Mouse (Mus musculus): ENCODE results near the gene Msi1.

DNA sequence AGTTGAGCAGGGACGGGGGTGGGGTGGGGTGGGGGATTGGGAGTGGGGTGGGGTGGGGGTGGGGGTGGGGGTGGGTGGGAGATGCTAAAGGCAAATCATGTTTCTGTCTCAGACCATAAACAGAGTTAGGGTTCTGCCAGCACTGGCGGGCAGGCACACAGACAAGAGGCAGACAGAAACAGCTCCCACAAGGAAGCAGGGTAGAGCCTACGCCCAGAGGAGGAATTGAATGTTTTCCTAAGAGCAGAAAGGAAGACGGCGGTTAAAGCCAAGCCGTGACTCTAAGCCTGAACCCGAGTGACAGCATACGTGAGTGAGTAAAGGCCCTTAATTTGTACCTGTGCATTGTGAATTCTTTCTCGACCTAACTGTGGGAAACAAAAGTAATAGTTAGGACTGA is 37.5 kb upstream of the Msi1 start:
- TF ChIP-seq GATA1 (IDR thresholded peaks at IDR 0.05; ENCODE audit: low read length), result no peak
- no peak for TF ChIP-seq TAL1 (IDR thresholded peaks at IDR 0.05; ENCODE audit: low read length)
